Mouse (Mus musculus): ENCODE results near the gene Mbnl2.

DNA sequence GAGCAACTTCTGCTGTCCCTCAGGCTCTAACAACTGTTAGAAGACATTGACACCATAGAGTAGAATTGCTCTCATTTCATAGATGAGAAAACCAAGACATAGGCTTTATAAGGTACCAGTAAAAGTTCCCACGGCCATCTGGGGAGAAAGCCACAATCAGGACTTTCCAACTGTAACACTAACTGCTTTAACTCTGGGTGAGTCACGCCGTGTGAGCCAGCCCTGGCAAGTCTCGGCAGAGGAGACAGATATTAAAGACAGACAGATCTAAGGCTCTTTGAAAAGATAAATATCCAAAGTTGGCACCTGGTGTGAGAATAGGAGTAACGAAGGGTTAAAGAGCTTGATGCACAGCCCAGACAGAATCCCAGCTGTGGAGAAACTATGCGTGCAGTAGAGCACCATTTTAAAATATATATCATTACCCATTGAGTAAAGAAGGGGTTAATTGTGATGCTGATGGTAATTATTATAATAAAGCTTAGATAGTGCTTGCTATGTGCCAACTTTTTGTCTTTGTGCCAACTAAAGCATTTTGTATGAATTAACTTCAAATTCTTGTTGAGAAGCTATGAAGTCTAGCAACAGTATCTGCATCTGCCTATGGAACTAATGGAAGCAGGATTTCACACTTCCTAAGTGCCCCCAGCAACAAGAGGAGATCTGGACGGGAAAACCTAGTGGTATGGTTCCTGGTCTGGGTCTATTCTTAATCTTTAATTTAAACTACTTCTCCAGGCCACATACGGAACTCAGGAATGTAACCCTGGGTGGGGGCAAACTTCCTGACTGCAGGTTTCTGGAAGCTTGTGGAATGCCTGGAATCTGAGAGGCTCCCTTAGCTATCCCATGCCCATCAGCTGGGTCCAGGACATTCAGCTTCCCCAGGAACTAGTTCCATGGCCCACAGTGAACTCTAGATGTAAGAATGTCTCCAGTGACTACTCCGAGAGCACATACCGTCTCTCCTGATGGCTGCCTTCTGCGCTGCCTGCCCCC is 97.9 kb downstream of the Mbnl2 start:
- no peak for TF ChIP-seq POLR2A (IDR thresholded peaks at IDR 0.05; ENCODE audit: control insufficient read depth, extremely low read depth, insufficient read depth, low read length, poor library complexity)
- no peak for TF ChIP-seq CTCF (IDR thresholded peaks at IDR 0.05; ENCODE audit: borderline replicate concordance, control insufficient read depth, extremely low read depth, insufficient read depth, low read length, poor library complexity)

All from thymus, adult 2 months (tissue).